Mouse (Mus musculus) G1E (cell line): Measurements from ENCODE around the gene Rnf149.
"Not testable (repeated sequence)": the region's sequence is repeated elsewhere in the genome, so short reads cannot be mapped to it uniquely, and the experiment has no call there.

ENCODE experiments used
- CTCF ChIP-seq: IDR thresholded peaks from 2 replicates; pipeline ENCODE4 v1.5.1; 2012; ENCODE audit warnings: low read depth, low read length, inconsistent platforms, mixed read lengths
- POLR2AphosphoS5 ChIP-seq: IDR thresholded peaks from 2 replicates; pipeline ENCODE4 v1.6.1; 2012; ENCODE audit warnings: low read depth, low read length, inconsistent platforms; ENCODE audit not compliant: insufficient replicate concordance

- TF ChIP-seq CTCF, POLR2AphosphoS5: not testable (repeated sequence)
Observed at GRCm38 (mm10) chr1:39597135-39597534, 19.9 kb upstream of the Rnf149 start.
